ENCODE assay signal across 23 mouse cellular contexts in the genomic region with DNA sequence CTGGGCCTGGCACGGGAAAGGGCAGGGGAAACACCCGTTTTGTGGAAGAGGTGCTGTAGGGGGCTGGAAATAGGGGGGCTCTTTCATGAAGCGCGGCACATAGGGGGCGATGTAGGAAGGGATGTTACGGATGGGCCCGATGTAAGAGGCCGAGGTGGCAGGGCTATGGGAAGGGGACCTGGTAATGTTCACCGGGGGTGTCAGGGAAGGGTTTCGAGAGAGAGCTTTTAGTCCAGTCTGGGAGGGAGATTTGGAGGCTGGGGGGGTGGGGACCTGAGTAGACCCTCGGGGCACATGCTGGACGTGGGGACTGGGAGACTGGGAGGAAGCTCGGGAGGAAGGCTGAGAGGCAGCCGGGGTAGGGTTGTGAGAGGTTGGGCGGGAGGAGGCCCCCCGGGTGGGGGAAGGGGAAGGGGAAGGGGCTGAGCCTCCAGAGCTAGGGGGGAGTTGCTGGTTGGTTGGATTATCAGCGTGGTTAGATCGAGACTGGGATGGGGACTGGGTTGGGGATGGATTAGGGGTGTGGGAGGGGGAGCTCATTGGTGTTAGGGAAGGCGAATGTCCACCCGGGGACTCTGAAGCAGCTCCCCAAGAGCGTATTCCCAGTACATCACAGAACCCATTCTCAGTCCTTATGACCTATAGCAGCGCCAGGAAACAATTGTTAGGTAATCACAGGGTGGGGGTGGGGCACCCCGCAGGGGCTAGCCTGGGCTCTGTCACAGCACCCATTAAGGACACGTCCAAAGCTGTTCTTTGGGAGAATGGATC. TPM values are rescaled to one million over a fixed set of nuclear protein-coding genes. Genes with fewer than 3 reads are reported as not detected.
DNase-seq lines count a peak whose midpoint lies in the region; ATAC-seq and TF ChIP-seq lines count a peak whose summit lies in the region.
"Had no signal": no experiment of that assay in that cellular context is flagged by ENCODE, and none has a peak within 500 bp of the region (broad histone marks: within the 10 kb centered on the region; RNA-seq: fewer than 3 reads in every experiment).

No protein-coding gene starts in this region.

- no peak overlapping the region for H3K9ac ChIP-seq in midbrain, embryonic 11.5 days (ENCODE audit: low read length)
- H3K9ac ChIP-seq: embryonic facial prominence, embryonic 15.5 days; forebrain, postnatal 0 days; heart, embryonic 12.5 days; heart, embryonic 15.5 days; hindbrain, embryonic 14.5 days had no signal

- no peak for TF ChIP-seq POLR2A in bone marrow macrophage, adult 2 months (IDR thresholded peaks at IDR 0.05; ENCODE audit: borderline replicate concordance, low read depth, low read length)

- no peak for TF ChIP-seq CTCF in bone marrow macrophage, adult 2 months (IDR thresholded peaks at IDR 0.05; ENCODE audit: low read depth, low read length)

- H3K4me2 ChIP-seq in midbrain, embryonic 11.5 days: no peak overlapping the region
- H3K4me2 ChIP-seq: embryonic facial prominence, embryonic 15.5 days; heart, embryonic 12.5 days; heart, embryonic 15.5 days; hindbrain, embryonic 14.5 days had no signal

- peaks cover 91% of the 10 kb centered on the region for H3K36me3 ChIP-seq in midbrain, embryonic 10.5 days
- H3K36me3 ChIP-seq in midbrain, embryonic 11.5 days (ENCODE audit: control insufficient read depth, insufficient read depth, low read length): peaks cover 14% of the 10 kb centered on the region

- H3K9me3 ChIP-seq in midbrain, embryonic 10.5 days (replicated peaks): no peaks in the 10 kb centered on the region
- H3K9me3 ChIP-seq in midbrain, embryonic 11.5 days (ENCODE audit: control insufficient read depth, low read length): no peaks in the 10 kb centered on the region
- H3K9me3 ChIP-seq: embryonic facial prominence, embryonic 15.5 days; heart, embryonic 12.5 days; heart, embryonic 15.5 days had no signal

- 83% methylated on average over 24 of the region's 24 CpGs for WGBS in midbrain, embryonic 10.5 days
- WGBS in midbrain, embryonic 11.5 days: 81% methylated on average over 24 of the region's 24 CpGs

- peak; percentile 92 for DNase-seq in heart, adult 11 months
- no peak for DNase-seq in heart, adult 8-10 months (ENCODE audit: low spot score)
- DNase-seq in midbrain, embryonic 10.5 days (ENCODE audit: low spot score): no peak
- DNase-seq in midbrain, embryonic 11.5 days (ENCODE audit: low spot score, missing footprints): no peak
- no peak for DNase-seq in kidney, adult 18-20 months
- DNase-seq: cerebellum, adult 11-12 months; cerebellum, adult 8-10 months; cerebellum, postnatal 10 days; cerebellum, postnatal 36 days; embryo, embryonic 11 days; forebrain, postnatal 0 days; gastrocnemius, postnatal 25 days had no signal

- no peak for ATAC-seq in midbrain, embryonic 11.5 days (ENCODE audit: low FRiP score)
- ATAC-seq: activated CD4-positive, CD25-positive, alpha-beta regulatory T cell, adult 4 months; CD4-positive, CD25-positive, alpha-beta regulatory T cell, adult 4 months; forebrain, embryonic 14.5 days; forebrain, postnatal 0 days; hindbrain, postnatal 0 days; inflammation-experienced regulatory T-cells, adult 6 months; intestine, embryonic 16.5 days had no signal

- peaks cover 6% of the 10 kb centered on the region; the same call in 1 of the 2 replicates for H3K4me1 ChIP-seq in midbrain, embryonic 10.5 days
- H3K4me1 ChIP-seq in midbrain, embryonic 11.5 days (ENCODE audit: control insufficient read depth, insufficient read depth, low read length): no peaks in the 10 kb centered on the region
- peaks cover 34% of the 10 kb centered on the region for H3K4me1 ChIP-seq in bone marrow macrophage, adult 2 months (ENCODE audit: control insufficient read depth, insufficient read depth, low read length)
- H3K4me1 ChIP-seq: heart, embryonic 12.5 days; heart, embryonic 15.5 days had no signal

- H3K4me3 ChIP-seq in midbrain, embryonic 10.5 days: no peak overlapping the region
- no peak overlapping the region for H3K4me3 ChIP-seq in midbrain, embryonic 11.5 days (ENCODE audit: low read depth, low read length)
- H3K4me3 ChIP-seq in bone marrow macrophage, adult 2 months (ENCODE audit: insufficient read depth, low read length): no peak overlapping the region
- H3K4me3 ChIP-seq: embryonic facial prominence, embryonic 15.5 days; heart, embryonic 12.5 days; heart, embryonic 15.5 days had no signal

- H3K27ac ChIP-seq in midbrain, embryonic 10.5 days (replicated peaks): 0 out of 2 replicates have a peak overlapping the region, but pooled peaks have one; percentile 28
- no peak overlapping the region for H3K27ac ChIP-seq in midbrain, embryonic 11.5 days (ENCODE audit: low read depth, low read length)
- peak overlapping the region; percentile 55; the same call in 1 of the 2 replicates for H3K27ac ChIP-seq in bone marrow macrophage, adult 2 months (ENCODE audit: insufficient read depth, low read depth, low read length)
- H3K27ac ChIP-seq: embryonic facial prominence, embryonic 15.5 days; heart, embryonic 15.5 days; hindbrain, embryonic 14.5 days; hindbrain, postnatal 0 days had no signal

- no peaks in the 10 kb centered on the region for H3K27me3 ChIP-seq in midbrain, embryonic 10.5 days (ENCODE audit: low read depth, poor library complexity, severe bottlenecking)
- H3K27me3 ChIP-seq in midbrain, embryonic 11.5 days (ENCODE audit: control insufficient read depth, insufficient read depth, low read length): no peaks in the 10 kb centered on the region
- H3K27me3 ChIP-seq: embryonic facial prominence, embryonic 15.5 days; heart, embryonic 12.5 days; heart, embryonic 15.5 days had no signal

RNA-seq across cellular contexts. Expression of gene Cygb, which starts 26.4 kb away (rescaled TPM):
- 10 to 100 TPM; 40.6 to 64.1 (median 43.0) TPM for total RNA-seq in heart, adult 8-10 months (2022)
- 2.5 and 2.8 TPM in 2 replicates for polyA plus RNA-seq in midbrain, embryonic 10.5 days (2016; fragmentation: Nextera tagmentation; extraction: Ambion mirVana)
- 1.7 and 2.1 TPM in 2 replicates for polyA plus RNA-seq in midbrain, embryonic 11.5 days (2014; fragmentation: Nextera tagmentation; extraction: Ambion mirVana)
- polyA plus RNA-seq in bone marrow macrophage, adult 2 months (2012; ENCODE audit: insufficient read depth, insufficient read length, missing spikeins): not detected in 2 replicates
- polyA plus RNA-seq: activated CD4-positive, CD25-positive, alpha-beta regulatory T cell, adult 4 months; CD4-positive, CD25-positive, alpha-beta regulatory T cell, adult 4 months had no signal

RNA-seq across cellular contexts. Expression of gene Prcd, which starts 27.2 kb away (rescaled TPM):
- total RNA-seq in heart, adult 8-10 months (2022): 1 to 10 TPM; 1.4 to 2.0 (median 1.8) TPM
- 0.65 and 0.77 TPM in 2 replicates for polyA plus RNA-seq in midbrain, embryonic 10.5 days (2016; fragmentation: Nextera tagmentation; extraction: Ambion mirVana)
- 0.22 and 1.0 TPM in 2 replicates for polyA plus RNA-seq in midbrain, embryonic 11.5 days (2014; fragmentation: Nextera tagmentation; extraction: Ambion mirVana)
- not detected in 2 replicates for polyA plus RNA-seq in bone marrow macrophage, adult 2 months (2012; ENCODE audit: insufficient read depth, insufficient read length, missing spikeins)
- polyA plus RNA-seq: activated CD4-positive, CD25-positive, alpha-beta regulatory T cell, adult 4 months; CD4-positive, CD25-positive, alpha-beta regulatory T cell, adult 4 months; heart, embryonic 12.5 days; inflammation-experienced regulatory T-cells, adult 6 months had no signal

RNA-seq across cellular contexts. Expression of gene Rhbdf2, which starts 53.7 kb away (rescaled TPM):
- total RNA-seq in heart, adult 8-10 months (2022): 10 to 100 TPM in 3 of 4 experiments, 1 to 10 TPM in 1; 8.7 to 12.6 (median 10.6) TPM
- polyA plus RNA-seq in midbrain, embryonic 10.5 days (2016; fragmentation: Nextera tagmentation; extraction: Ambion mirVana): 2.5 and 3.3 TPM in 2 replicates
- 1.2 and 1.3 TPM in 2 replicates for polyA plus RNA-seq in midbrain, embryonic 11.5 days (2014; fragmentation: Nextera tagmentation; extraction: Ambion mirVana)
- 37.5 and 39.0 TPM in 2 replicates for polyA plus RNA-seq in bone marrow macrophage, adult 2 months (2012; ENCODE audit: insufficient read depth, insufficient read length, missing spikeins)
